Comparison of ENCODE assay signal across 13 mouse cellular contexts in the genomic region with DNA sequence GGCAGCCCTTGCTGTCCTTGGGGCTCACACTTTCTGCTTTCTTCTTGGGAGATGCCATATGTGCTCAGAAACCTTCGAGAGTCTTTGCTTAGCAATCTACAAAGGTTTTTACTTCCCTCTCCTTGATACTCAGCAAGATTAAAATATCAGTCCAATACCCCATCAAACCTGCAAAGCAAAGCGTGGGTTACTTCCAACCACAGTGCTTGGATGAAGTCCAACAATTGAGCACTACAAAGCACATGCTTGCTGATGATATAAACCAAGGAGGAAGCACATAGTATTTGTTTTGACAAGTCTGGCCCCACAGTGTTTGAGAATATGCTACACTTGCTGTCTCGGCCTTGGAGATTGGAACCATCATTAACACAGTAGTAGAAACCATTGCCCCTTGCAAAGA.
"Had no signal": no experiment of that assay in that cellular context is flagged by ENCODE, and none has a peak within 500 bp of the region (broad histone marks: within the 10 kb centered on the region; RNA-seq: fewer than 3 reads in every experiment).

No protein-coding gene starts in this region.

- H3K9ac ChIP-seq: limb, embryonic 15.5 days; liver, embryonic 12.5 days; midbrain, embryonic 12.5 days; neural tube, embryonic 13.5 days had no signal

- H3K4me3 ChIP-seq: limb, embryonic 15.5 days; liver, embryonic 12.5 days; midbrain, embryonic 12.5 days; neural tube, embryonic 13.5 days had no signal

- H3K36me3 ChIP-seq: limb, embryonic 15.5 days; liver, embryonic 12.5 days; midbrain, embryonic 12.5 days; neural tube, embryonic 13.5 days had no signal

- H3K27ac ChIP-seq: limb, embryonic 15.5 days; liver, embryonic 12.5 days; midbrain, embryonic 12.5 days; neural tube, embryonic 13.5 days had no signal

- H3K4me2 ChIP-seq: limb, embryonic 15.5 days; liver, embryonic 12.5 days; midbrain, embryonic 12.5 days; neural tube, embryonic 13.5 days had no signal

- DNase-seq: kidney, adult 18-20 months; kidney, postnatal 14 days; lung, postnatal 10 days; retina, postnatal 1 day; right cerebral cortex, postnatal 4 days; spleen, adult 18-20 months; thymus, adult 18-20 months; thymus, postnatal 14 days had no signal

- H3K4me1 ChIP-seq: liver, embryonic 12.5 days had no signal

- H3K9me3 ChIP-seq: limb, embryonic 15.5 days; liver, embryonic 12.5 days; midbrain, embryonic 12.5 days; neural tube, embryonic 13.5 days had no signal

- ATAC-seq: liver, embryonic 12.5 days; midbrain, embryonic 16.5 days had no signal

- H3K27me3 ChIP-seq: liver, embryonic 12.5 days had no signal
